Mouse (Mus musculus): ENCODE measurements around the gene Kdm2b.

DNA sequence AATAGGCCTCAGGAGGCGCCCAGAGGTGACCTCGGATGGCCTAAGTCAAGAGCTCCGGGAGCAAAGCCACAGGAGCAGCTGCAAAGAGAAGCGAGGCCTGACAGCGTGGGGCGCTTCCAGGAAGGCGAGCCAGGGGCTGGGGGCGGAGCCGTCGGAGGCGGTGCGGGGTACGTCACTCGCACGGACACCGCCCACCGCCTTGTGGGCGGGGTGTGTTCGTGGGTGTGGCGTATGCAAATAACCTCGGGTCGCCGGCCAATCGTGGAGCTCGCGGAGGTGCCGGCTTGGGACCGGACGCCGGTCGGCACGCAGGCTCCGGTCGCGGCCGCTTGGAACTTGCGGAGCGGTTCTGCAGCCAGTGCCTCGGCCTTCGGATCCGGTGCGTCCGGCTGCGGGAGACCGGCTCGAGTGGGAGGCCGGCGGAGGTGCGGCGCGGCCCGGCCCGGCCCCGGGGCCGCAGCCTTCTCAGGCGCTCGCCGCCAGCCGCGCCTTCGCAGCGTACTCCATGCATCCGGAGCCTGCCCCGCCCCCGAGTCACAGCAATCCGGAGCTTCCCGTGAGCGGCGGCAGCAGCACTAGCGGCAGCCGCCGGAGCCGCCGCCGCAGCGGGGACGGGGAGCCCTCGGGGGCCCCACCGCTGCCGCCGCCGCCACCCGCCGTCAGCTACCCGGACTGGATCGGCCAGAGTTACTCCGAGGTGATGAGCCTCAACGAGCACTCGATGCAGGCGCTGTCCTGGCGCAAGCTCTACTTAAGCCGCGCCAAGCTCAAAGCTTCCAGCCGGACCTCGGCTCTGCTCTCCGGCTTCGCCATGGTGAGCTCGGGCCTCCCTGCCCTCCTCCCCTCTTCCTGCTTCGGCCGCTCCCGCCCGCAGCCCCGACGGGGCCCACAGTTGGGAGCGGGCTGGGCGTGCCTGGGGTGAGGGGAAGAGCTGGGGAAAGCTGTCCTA lies 25.4 kb upstream of the Kdm2b start, which contains the start of gene Orai1:
- TF ChIP-seq CTCF (IDR thresholded peaks at IDR 0.05; ENCODE audit: low read depth) = no peak; the same call in 1 of the 2 replicates
- TF ChIP-seq EP300 (IDR thresholded peaks at IDR 0.05; ENCODE audit: low read depth) = no peak
